Mouse (Mus musculus) lung, embryonic 14.5 days (tissue): Measurements from ENCODE around the gene Foxo1. TPM values are rescaled to one million over a fixed set of nuclear protein-coding genes. Genes with fewer than 3 reads are reported as not detected.

ENCODE experiments used
- ATAC-seq: fragments of 200-750 bp; cut with Nextera tagmentation; 2 replicates; pipeline ENCODE4 v1.8.0; 2017; ENCODE audit warnings: mild to moderate bottlenecking, moderate TSS enrichment, moderate library complexity; ENCODE audit not compliant: insufficient read depth
- DNase-seq: peaks from one replicate; pipeline ENCODE4 v3.0.0-alpha.2; 2015
- H3K27ac ChIP-seq: fragments of 300-500 bp; sonication (generic); 2 replicates; pipeline ENCODE4 v1.5.1; 2014; ENCODE audit warnings: low read depth, mild to moderate bottlenecking, moderate library complexity
- H3K27me3 ChIP-seq: fragments of 300-500 bp; sonication (generic); 2 replicates; pipeline ENCODE4 v1.6.1; 2014; ENCODE audit warnings: low read length, control low read depth; ENCODE audit not compliant: insufficient read depth
- H3K36me3 ChIP-seq: fragments of 300-500 bp; sonication (generic); 2 replicates; pipeline ENCODE4 v1.6.1; 2014; ENCODE audit warnings: control low read depth; ENCODE audit not compliant: insufficient read depth
- H3K4me1 ChIP-seq: fragments of 300-500 bp; sonication (generic); 2 replicates; pipeline ENCODE4 v1.6.1; 2014; ENCODE audit warnings: antibody characterized with exemption, control low read depth; ENCODE audit not compliant: insufficient read depth
- H3K4me2 ChIP-seq: fragments of 300-500 bp; sonication (generic); 2 replicates; pipeline ENCODE4 v1.6.1; 2014; ENCODE audit warnings: mild to moderate bottlenecking
- H3K4me3 ChIP-seq: fragments of 300-500 bp; sonication (generic); 2 replicates; pipeline ENCODE4 v1.5.1; 2014; ENCODE audit warnings: low read depth, low read length
- H3K9ac ChIP-seq: fragments of 300-500 bp; sonication (generic); 2 replicates; pipeline ENCODE4 v1.6.1; 2014
- H3K9me3 ChIP-seq: fragments of 300-500 bp; sonication (generic); 2 replicates; pipeline ENCODE4 v1.6.1; 2016; ENCODE audit warnings: low read depth, low read length, control low read depth
- CTCF ChIP-seq: IDR thresholded peaks from 2 replicates; pipeline ENCODE4 v1.5.1; 2016; ENCODE audit warnings: antibody characterized with exemption, low read depth
- WGBS: fragments of 180-500 bp; shearing (Covaris S2); extraction: QIAGEN DNeasy Blood & Tissue Kit; methylation state at CpG from one replicate; pipeline ENCODE4 v1.1.7; 2014; 5-methylcytosine and 5-hydroxymethylcytosine counted together
- polyA plus RNA-seq: library from polyadenylated mRNA; unstranded; fragments of >200 nt; fragmentation: Nextera tagmentation; extraction: Ambion mirVana; gene quantifications from 2 replicates; pipeline ENCODE4 v1.2.1, GENCODE M21; 2014

Foxo1 gene
- 7.0 and 7.3 TPM in 2 replicates for polyA plus RNA-seq

GRCm38 (mm10) chr3:52267652-52268486 is at the start of gene Foxo1:
Gene Foxo1, plus strand, starts transcription at chr3:52268336.
- Histone ChIP-seq H3K4me3 (peak within 1 kb of the TSS; percentile 76), H3K27me3 (peaks cover 7% of the 10 kb centered on the region; the same call in 1 of the 2 replicates), H3K36me3 (no peaks in the 10 kb centered on the region), H3K9ac (peak within 1 kb of the TSS; percentile 79), H3K27ac (peak within 1 kb of the TSS; percentile 86), H3K4me1 (0 out of 2 replicates have a peak, but pooled peaks cover 3% of the 10 kb centered on the region), H3K4me2 (peak within 1 kb of the TSS; percentile 99), H3K9me3 (no peaks in the 10 kb centered on the region)
- WGBS: under 1% methylated on average over 85 of the region's 85 CpGs
- DNase-seq (peak; percentile 94), ATAC-seq (peak; percentile 91)
- no peak for TF ChIP-seq CTCF

GRCm38 (mm10) chr3:52218864-52219263 is 49.3 kb upstream of the Foxo1 start:
- no peak for TF ChIP-seq CTCF
- WGBS: 64% methylated on average over 7 of the region's 7 CpGs
- H3K4me3 ChIP-seq: no peak overlapping the region
- H3K27me3 ChIP-seq: no peaks in the 10 kb centered on the region
- DNase-seq (peak; percentile 60), ATAC-seq (no peak; the same call in 1 of the 2 replicates)
- H3K27ac ChIP-seq: no peak overlapping the region
- H3K9ac ChIP-seq: no peak overlapping the region
- no peak overlapping the region for H3K4me2 ChIP-seq
- no peaks in the 10 kb centered on the region for H3K4me1 ChIP-seq
- no peaks in the 10 kb centered on the region for H3K9me3 ChIP-seq
- H3K36me3 ChIP-seq: no peaks in the 10 kb centered on the region

- Histone ChIP-seq H3K27ac (no peak overlapping the region), H3K36me3 (no peaks in the 10 kb centered on the region), H3K4me2 (no peak overlapping the region), H3K9ac (no peak overlapping the region), H3K27me3 (no peaks in the 10 kb centered on the region), H3K9me3 (no peaks in the 10 kb centered on the region), H3K4me1 (no peaks in the 10 kb centered on the region), H3K4me3 (no peak overlapping the region)
- ATAC-seq (no peak), DNase-seq (no peak)
- 86% methylated on average over 3 of the region's 3 CpGs for WGBS
- no peak for TF ChIP-seq CTCF
Observed at GRCm38 (mm10) chr3:52221082-52221481, 47.1 kb upstream of the Foxo1 start.

GRCm38 (mm10) chr3:52221931-52222330 is 46.2 kb upstream of the Foxo1 start:
- DNase-seq: peak; percentile 75
- no peak for TF ChIP-seq CTCF
- Histone ChIP-seq H3K36me3 (no peaks in the 10 kb centered on the region), H3K9ac (no peak overlapping the region), H3K4me2 (no peak overlapping the region), H3K4me3 (no peak overlapping the region), H3K9me3 (no peaks in the 10 kb centered on the region), H3K27ac (no peak overlapping the region), H3K4me1 (no peaks in the 10 kb centered on the region), H3K27me3 (no peaks in the 10 kb centered on the region)
- WGBS: 35% methylated on average over 5 of the region's 5 CpGs
- no peak for ATAC-seq

- no peak for ATAC-seq
- no peak; the same call in 1 of the 2 replicates for TF ChIP-seq CTCF
- Histone ChIP-seq H3K4me2 (no peak overlapping the region), H3K36me3 (no peaks in the 10 kb centered on the region), H3K27ac (no peak overlapping the region), H3K9me3 (no peaks in the 10 kb centered on the region), H3K9ac (no peak overlapping the region), H3K27me3 (no peaks in the 10 kb centered on the region), H3K4me3 (no peak overlapping the region), H3K4me1 (no peaks in the 10 kb centered on the region)
- no peak for DNase-seq
- WGBS: 79% methylated on average over 4 of the region's 4 CpGs
Observed at GRCm38 (mm10) chr3:52236488-52236887, 31.6 kb upstream of the Foxo1 start.

GRCm38 (mm10) chr3:52237136-52237535 is 31.0 kb upstream of the Foxo1 start:
- Histone ChIP-seq H3K36me3 (no peaks in the 10 kb centered on the region), H3K27me3 (no peaks in the 10 kb centered on the region), H3K27ac (no peak overlapping the region), H3K4me3 (no peak overlapping the region), H3K4me2 (no peak overlapping the region), H3K9me3 (no peaks in the 10 kb centered on the region), H3K4me1 (no peaks in the 10 kb centered on the region), H3K9ac (no peak overlapping the region)
- WGBS: 79% methylated on average over 3 of the region's 3 CpGs
- no peak for TF ChIP-seq CTCF
- no peak for ATAC-seq
- no peak for DNase-seq

- no peaks in the 10 kb centered on the region for H3K27me3 ChIP-seq
- no peak for TF ChIP-seq CTCF
- H3K4me2 ChIP-seq: no peak overlapping the region
- H3K9me3 ChIP-seq: no peaks in the 10 kb centered on the region
- no peak overlapping the region for H3K27ac ChIP-seq
- no peak overlapping the region for H3K9ac ChIP-seq
- no peak overlapping the region for H3K4me3 ChIP-seq
- H3K36me3 ChIP-seq: no peaks in the 10 kb centered on the region
- 78% methylated on average over 5 of the region's 5 CpGs for WGBS
- DNase-seq (no peak), ATAC-seq (no peak)
- H3K4me1 ChIP-seq: no peaks in the 10 kb centered on the region
Observed at GRCm38 (mm10) chr3:52241062-52241461, 27.1 kb upstream of the Foxo1 start.
